Comparison of ENCODE assay signal across 14 mouse cellular contexts in the genomic region with DNA sequence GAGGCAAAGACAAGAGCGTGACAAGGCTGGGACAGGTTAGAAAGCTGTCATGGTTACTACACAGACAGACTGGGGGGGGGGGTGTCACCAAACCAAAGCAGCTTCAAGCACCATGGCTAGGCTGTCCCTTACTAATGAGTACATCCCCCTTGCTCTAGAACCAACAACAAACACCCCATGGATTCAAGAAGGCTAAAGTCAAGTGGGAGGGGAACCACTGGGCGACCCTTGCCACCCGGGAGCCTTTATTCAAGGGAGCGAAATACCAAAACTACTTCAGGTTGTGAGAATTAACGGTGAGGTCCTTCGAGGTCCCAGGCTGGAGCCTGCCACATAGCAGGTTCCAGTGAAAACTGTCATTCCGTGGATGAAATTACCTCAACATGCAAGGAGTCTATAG. TPM values are rescaled to one million over a fixed set of nuclear protein-coding genes. Genes with fewer than 3 reads are reported as not detected.
DNase-seq lines count a peak whose midpoint lies in the region; ATAC-seq and TF ChIP-seq lines count a peak whose summit lies in the region.
"Had no signal": no experiment of that assay in that cellular context is flagged by ENCODE, and none has a peak within 500 bp of the region (broad histone marks: within the 10 kb centered on the region; RNA-seq: fewer than 3 reads in every experiment).

No protein-coding gene starts in this region.

- H3K27ac ChIP-seq in forebrain, embryonic 10.5 days = peak overlapping the region; percentile 96
- H3K27ac ChIP-seq in forebrain, postnatal 0 days (ENCODE audit: low read depth, low read length) = no peak overlapping the region
- no peak overlapping the region for H3K27ac ChIP-seq in hindbrain, embryonic 14.5 days
- H3K27ac ChIP-seq in midbrain, embryonic 13.5 days = no peak overlapping the region

- H3K9ac ChIP-seq in forebrain, postnatal 0 days = no peak overlapping the region
- H3K9ac ChIP-seq in hindbrain, embryonic 14.5 days = no peak overlapping the region
- H3K9ac ChIP-seq in midbrain, embryonic 13.5 days (replicated peaks) = no peak overlapping the region

- peak overlapping the region; percentile 90 for H3K4me3 ChIP-seq in forebrain, embryonic 10.5 days
- H3K4me3 ChIP-seq in forebrain, postnatal 0 days (ENCODE audit: low read depth, low read length) = no peak overlapping the region
- no peak overlapping the region; the same call in 1 of the 2 replicates for H3K4me3 ChIP-seq in hindbrain, embryonic 14.5 days (replicated peaks; ENCODE audit: low read length)
- peak overlapping the region; percentile 52 for H3K4me3 ChIP-seq in midbrain, embryonic 13.5 days (replicated peaks)
- no peak overlapping the region for H3K4me3 ChIP-seq in lung, adult 2 months (replicated peaks; ENCODE audit: extremely low read depth, low read depth, low read length)

- no peaks in the 10 kb centered on the region for H3K9me3 ChIP-seq in forebrain, embryonic 10.5 days
- H3K9me3 ChIP-seq in forebrain, postnatal 0 days (ENCODE audit: low read length) = no peaks in the 10 kb centered on the region
- H3K9me3 ChIP-seq in hindbrain, embryonic 14.5 days (ENCODE audit: control insufficient read depth, low read length) = no peaks in the 10 kb centered on the region
- no peaks in the 10 kb centered on the region for H3K9me3 ChIP-seq in midbrain, embryonic 13.5 days

- peaks cover 72% of the 10 kb centered on the region for H3K4me1 ChIP-seq in forebrain, embryonic 10.5 days
- peaks cover 4% of the 10 kb centered on the region; the same call in 1 of the 2 replicates for H3K4me1 ChIP-seq in forebrain, postnatal 0 days (ENCODE audit: insufficient read depth)
- H3K4me1 ChIP-seq in hindbrain, embryonic 14.5 days (replicated peaks; ENCODE audit: control insufficient read depth, insufficient read depth, low read length) = peaks cover 24% of the 10 kb centered on the region
- H3K4me1 ChIP-seq in midbrain, embryonic 13.5 days (replicated peaks) = peaks cover 56% of the 10 kb centered on the region
- no peaks in the 10 kb centered on the region for H3K4me1 ChIP-seq in lung, adult 2 months (ENCODE audit: control insufficient read depth, insufficient read depth, low read length)

- no peak overlapping the region for H3K4me2 ChIP-seq in forebrain, postnatal 0 days (ENCODE audit: low read depth)
- H3K4me2 ChIP-seq in hindbrain, embryonic 14.5 days (replicated peaks) = 0 out of 2 replicates have a peak overlapping the region, but pooled peaks have one; percentile 92
- peak overlapping the region; percentile 93 for H3K4me2 ChIP-seq in midbrain, embryonic 13.5 days (replicated peaks)

- TF ChIP-seq POLR2A in brain, embryonic 14.5 days (IDR thresholded peaks at IDR 0.05; ENCODE audit: borderline replicate concordance, extremely low read depth, insufficient read depth, insufficient read length, poor library complexity, severe bottlenecking) = no peak
- no peak for TF ChIP-seq POLR2A in lung, adult 2 months (IDR thresholded peaks at IDR 0.05; ENCODE audit: borderline replicate concordance, extremely low read depth, low read depth, low read length)

- peak; percentile 29 for DNase-seq in forebrain, embryonic 10.5 days (ENCODE audit: extremely low spot score, low spot score)
- no peak for DNase-seq in forebrain, postnatal 0 days
- DNase-seq in brain, embryonic 14.5 days (ENCODE audit: low read depth) = peak; percentile 17
- no peak for DNase-seq in hindbrain, embryonic 14.5 days (ENCODE audit: low spot score)
- DNase-seq in lung, adult 2 months = no peak
- no peak for DNase-seq in right cerebral cortex, adult 2 months (ENCODE audit: low spot score in 2 of 2)
- no peak for DNase-seq in urinary bladder, postnatal 4 days (ENCODE audit: low spot score in 2 of 2)
- DNase-seq: cerebellum, adult 2 months; heart, adult 11 months had no signal

- no peak for TF ChIP-seq CTCF in forebrain, postnatal 0 days (IDR thresholded peaks at IDR 0.05; ENCODE audit: low read depth)
- no peak for TF ChIP-seq CTCF in brain, embryonic 14.5 days (IDR thresholded peaks at IDR 0.05; ENCODE audit: borderline replicate concordance, extremely low read depth, insufficient read depth, insufficient read length)
- TF ChIP-seq CTCF in lung, adult 2 months (IDR thresholded peaks at IDR 0.05; ENCODE audit: insufficient read depth, low read length) = no peak

- peaks cover 18% of the 10 kb centered on the region for H3K27me3 ChIP-seq in forebrain, embryonic 10.5 days (ENCODE audit: poor library complexity, severe bottlenecking)
- peaks cover 57% of the 10 kb centered on the region for H3K27me3 ChIP-seq in forebrain, postnatal 0 days (ENCODE audit: insufficient read depth, low read length)
- peaks cover 44% of the 10 kb centered on the region for H3K27me3 ChIP-seq in hindbrain, embryonic 14.5 days (ENCODE audit: control insufficient read depth, insufficient read depth, low read length)
- H3K27me3 ChIP-seq in midbrain, embryonic 13.5 days = peaks cover 23% of the 10 kb centered on the region

- WGBS in forebrain, embryonic 10.5 days = 5% methylated on average over 7 of the region's 7 CpGs
- WGBS in forebrain, postnatal 0 days = 6% methylated on average over 7 of the region's 7 CpGs
- WGBS in hindbrain, embryonic 14.5 days = 5% methylated on average over 7 of the region's 7 CpGs
- 5% methylated on average over 7 of the region's 7 CpGs for WGBS in midbrain, embryonic 13.5 days
- WGBS in lung, adult 2 months = 22% methylated on average over 7 of the region's 7 CpGs

- ATAC-seq in forebrain, postnatal 0 days = no peak
- ATAC-seq in hindbrain, embryonic 14.5 days (ENCODE audit: low FRiP score) = no peak
- no peak for ATAC-seq in midbrain, embryonic 13.5 days

- H3K36me3 ChIP-seq in forebrain, embryonic 10.5 days (replicated peaks) = peaks cover 14% of the 10 kb centered on the region
- no peaks in the 10 kb centered on the region for H3K36me3 ChIP-seq in forebrain, postnatal 0 days (ENCODE audit: insufficient read depth)
- no peaks in the 10 kb centered on the region for H3K36me3 ChIP-seq in hindbrain, embryonic 14.5 days (replicated peaks; ENCODE audit: control insufficient read depth, insufficient read depth)
- H3K36me3 ChIP-seq in midbrain, embryonic 13.5 days = no peaks in the 10 kb centered on the region
- H3K36me3 ChIP-seq: G1E had no signal

RNA-seq across cellular contexts. Expression of a gene that starts 4.0 kb away (rescaled TPM):
- polyA plus RNA-seq in forebrain, embryonic 10.5 days (2016; fragmentation: Nextera tagmentation; extraction: Ambion mirVana) = 35.3 and 39.1 TPM in 2 replicates
- 0.10 and 0.31 TPM in 2 replicates for total RNA-seq in forebrain, postnatal 0 days (2014; rRNA removed)
- 0.05 and 0.06 TPM in 2 replicates for polyA plus RNA-seq in forebrain, postnatal 0 days (2015; fragmentation: Nextera tagmentation; extraction: Ambion mirVana)
- 1.0 and 1.2 TPM in 2 replicates for polyA plus RNA-seq in brain, embryonic 14.5 days (2012; rRNA removed)
- polyA plus RNA-seq in hindbrain, embryonic 14.5 days (2014; fragmentation: Nextera tagmentation; extraction: Ambion mirVana) = 0.37 and 1.7 TPM in 2 replicates
- polyA plus RNA-seq in midbrain, embryonic 13.5 days (2015; fragmentation: Nextera tagmentation; extraction: Ambion mirVana) = 2.2 and 5.5 TPM in 2 replicates
- not detected in 2 replicates for polyA plus RNA-seq in lung, adult 2 months (2012; rRNA removed)
- total RNA-seq: liver, adult 2 months; megakaryocyte, adult 5-6 weeks; neutrophil, adult 5-6 weeks had no signal
- polyA plus RNA-seq: G1E; liver, adult 2 months had no signal

RNA-seq across cellular contexts. Expression of a gene that starts 21.6 kb away (rescaled TPM):
- 8.7 and 9.0 TPM in 2 replicates for polyA plus RNA-seq in forebrain, embryonic 10.5 days (2016; fragmentation: Nextera tagmentation; extraction: Ambion mirVana)
- 397 and 497 TPM in 2 replicates for total RNA-seq in forebrain, postnatal 0 days (2014; rRNA removed)
- polyA plus RNA-seq in forebrain, postnatal 0 days (2015; fragmentation: Nextera tagmentation; extraction: Ambion mirVana) = 124 and 143 TPM in 2 replicates
- polyA plus RNA-seq in brain, embryonic 14.5 days (2012; rRNA removed) = 197 and 302 TPM in 2 replicates
- 77.1 and 82.0 TPM in 2 replicates for polyA plus RNA-seq in hindbrain, embryonic 14.5 days (2014; fragmentation: Nextera tagmentation; extraction: Ambion mirVana)
- polyA plus RNA-seq in midbrain, embryonic 13.5 days (2015; fragmentation: Nextera tagmentation; extraction: Ambion mirVana) = 61.1 and 63.6 TPM in 2 replicates
- polyA plus RNA-seq in lung, adult 2 months (2012; rRNA removed) = 72.9 and 74.9 TPM in 2 replicates
- total RNA-seq: G1E had no signal
- polyA plus RNA-seq: G1E had no signal

Comparison
In these comparisons a context has a peak if more than half of its experiments do, and no peak if none do; other contexts are left out.
1. DNase-seq: peak in forebrain, embryonic 10.5 days (single experiment) and brain, embryonic 14.5 days (single experiment); none in forebrain, postnatal 0 days (single experiment), hindbrain, embryonic 14.5 days (single experiment), lung, adult 2 months (single experiment), right cerebral cortex, adult 2 months (0 of 2) and urinary bladder, postnatal 4 days (0 of 2).
2. H3K4me3 ChIP-seq: peak in forebrain, embryonic 10.5 days (single experiment) and midbrain, embryonic 13.5 days (single experiment); none in forebrain, postnatal 0 days (single experiment), hindbrain, embryonic 14.5 days (single experiment) and lung, adult 2 months (single experiment).